Mouse (Mus musculus) liver, adult 2 months (tissue): ENCODE results near the gene Ahsg. TPM values are rescaled to one million over a fixed set of nuclear protein-coding genes. Genes with fewer than 3 reads are reported as not detected.

ENCODE experiments used
- DNase-seq: peaks from one replicate; pipeline ENCODE4 v3.0.0-alpha.2; 2011; ENCODE audit warnings: low read depth, low spot score; ENCODE audit errors: extremely low read depth
- H3K27ac ChIP-seq: fragments of 200-500 bp; replicated peaks from 2 replicates; pipeline ENCODE4 v1.5.1; 2012; ENCODE audit warnings: low read depth, mild to moderate bottlenecking, control low read depth, inconsistent platforms, low read length; ENCODE audit not compliant: insufficient read depth
- H3K27me3 ChIP-seq: fragments of 200-500 bp; 2 replicates; pipeline ENCODE4 v1.6.1; 2012; ENCODE audit warnings: mild to moderate bottlenecking, moderate library complexity, low read length, inconsistent platforms; ENCODE audit not compliant: control insufficient read depth, insufficient read depth
- H3K36me3 ChIP-seq: fragments of 200-500 bp; 2 replicates; pipeline ENCODE4 v1.6.1; 2012; ENCODE audit warnings: low read length, inconsistent platforms; ENCODE audit not compliant: control insufficient read depth, insufficient read depth
- H3K4me1 ChIP-seq: fragments of 200-500 bp; 2 replicates; pipeline ENCODE4 v1.6.1; 2011; ENCODE audit warnings: low read length; ENCODE audit not compliant: control insufficient read depth, insufficient read depth
- H3K4me3 ChIP-seq: fragments of 200-500 bp; 2 replicates; pipeline ENCODE4 v1.5.1; 2011; ENCODE audit warnings: low read depth, mild to moderate bottlenecking, control low read depth, low read length, moderate library complexity; ENCODE audit not compliant: insufficient read depth
- H3K79me2 ChIP-seq: fragments of 200-500 bp; 2 replicates; pipeline ENCODE4 v1.6.1; 2012; ENCODE audit warnings: inconsistent platforms, mild to moderate bottlenecking, low read length, moderate library complexity; ENCODE audit not compliant: control insufficient read depth, insufficient read depth
- H3K9ac ChIP-seq: fragments of 200-500 bp; 2 replicates; pipeline ENCODE4 v1.6.1; 2012; ENCODE audit warnings: low read depth, mild to moderate bottlenecking, control low read depth, inconsistent platforms, low read length
- CTCF ChIP-seq: fragments of 200-500 bp; IDR thresholded peaks from 2 replicates; pipeline ENCODE4 v1.5.1; 2011; ENCODE audit warnings: low read depth, low read length, control low read depth
- POLR2A ChIP-seq: fragments of 200-500 bp; IDR thresholded peaks from 2 replicates; pipeline ENCODE4 v1.6.1; 2011; ENCODE audit warnings: low read length, control low read depth; ENCODE audit not compliant: insufficient read depth; ENCODE audit errors: extremely low read depth
- WGBS: fragments of 180-500 bp; shearing (Covaris S2); methylation state at CpG from one replicate; pipeline ENCODE4 v1.1.7; 2018; 5-methylcytosine and 5-hydroxymethylcytosine counted together
- polyA plus RNA-seq: library from polyadenylated mRNA; depleted of rRNA; stranded (reverse); fragments of >200 nt; gene quantifications from 2 replicates; pipeline ENCODE4 v1.2.3, GENCODE M21; 2012; rRNA removed
- total RNA-seq: library from RNA; depleted of rRNA; stranded (reverse); fragments of >200 nt; gene quantifications from 2 replicates; pipeline ENCODE4 v1.2.3, GENCODE M21; 2014; rRNA removed

Ahsg gene
- 10,308 and 11,624 TPM in 2 replicates for total RNA-seq
- polyA plus RNA-seq, result 17,109 and 17,601 TPM in 2 replicates

DNA sequence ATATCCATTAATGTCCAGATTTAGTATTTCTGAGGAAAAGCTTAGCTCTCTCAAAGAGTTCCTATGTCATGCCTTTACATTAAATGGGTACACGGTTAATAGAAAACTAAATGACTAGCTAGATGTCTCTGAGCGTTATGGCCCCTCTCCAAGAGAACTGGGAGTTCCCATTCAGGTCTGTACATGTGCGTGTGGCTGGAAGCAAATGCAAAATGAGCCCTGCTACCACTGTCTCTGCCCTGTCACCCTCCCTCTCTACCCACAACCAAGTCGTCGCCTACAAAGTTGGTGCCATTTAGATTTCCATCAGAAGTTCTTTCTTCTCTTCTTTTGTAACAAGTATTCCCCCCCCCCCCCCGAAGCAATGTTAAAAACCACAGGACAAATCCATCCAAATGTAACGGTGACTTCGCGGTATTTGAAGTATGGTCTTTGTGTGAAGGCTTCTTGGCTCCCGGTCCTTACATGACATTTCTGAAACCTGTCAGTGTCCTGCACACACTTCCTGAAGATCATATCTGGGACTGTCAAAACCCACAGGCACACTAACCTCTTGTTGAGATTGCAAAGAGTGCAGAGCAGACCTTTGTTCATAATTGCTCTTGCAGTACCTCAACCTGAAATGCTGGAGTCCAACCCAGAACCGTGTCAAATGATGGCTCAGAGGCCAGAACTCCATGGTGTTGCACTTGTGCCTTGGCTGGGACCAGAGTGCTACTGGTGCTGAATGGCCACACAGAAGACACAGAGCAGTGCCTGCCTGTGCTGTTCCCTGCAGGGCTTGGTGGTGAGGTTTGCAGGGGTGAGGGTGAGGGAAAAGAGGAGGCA lies at the start of gene Ahsg:
Gene Ahsg, plus strand, starts transcription at position 595 of the 828 bp plus-strand sequence.
- TF ChIP-seq POLR2A (no peak), CTCF (no peak)
- Histone ChIP-seq H3K36me3 (peaks cover 21% of the 10 kb centered on the region), H3K4me1 (peaks cover 37% of the 10 kb centered on the region), H3K9ac (peak within 1 kb of the TSS; percentile 91), H3K27ac (peak within 1 kb of the TSS; percentile 98), H3K79me2 (no peaks in the 10 kb centered on the region), H3K4me3 (peak within 1 kb of the TSS; percentile 64), H3K27me3 (no peaks in the 10 kb centered on the region)
- WGBS, result 25% methylated on average over 11 of the region's 11 CpGs
- peak; percentile 99 for DNase-seq

DNA sequence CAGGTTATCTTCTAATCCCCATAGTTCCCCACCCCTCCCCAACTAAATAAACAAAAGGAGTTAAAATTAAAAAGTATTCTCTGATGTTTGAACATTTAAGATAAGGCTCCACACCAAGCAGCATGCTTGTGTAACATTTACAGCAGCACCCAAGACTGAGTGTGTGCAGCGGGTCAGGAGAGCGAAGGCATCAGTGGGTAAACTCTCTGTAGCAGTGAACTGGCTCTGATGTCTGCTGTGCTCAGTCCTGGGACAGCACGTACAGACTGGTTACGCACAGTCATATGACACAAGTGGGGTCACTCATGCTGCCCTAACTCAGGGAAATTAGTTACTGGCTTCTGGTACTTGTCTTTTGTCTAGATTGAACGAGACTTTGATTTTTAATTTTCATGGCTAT lies 48.2 kb upstream of the Ahsg start:
- Histone ChIP-seq H3K27me3 (no peaks in the 10 kb centered on the region), H3K36me3 (peaks cover 30% of the 10 kb centered on the region), H3K9ac (no peak overlapping the region), H3K4me1 (peaks cover 13% of the 10 kb centered on the region), H3K27ac (no peak overlapping the region), H3K79me2 (peaks cover 3% of the 10 kb centered on the region; the same call in 1 of the 2 replicates), H3K4me3 (no peak overlapping the region)
- TF ChIP-seq CTCF (no peak), POLR2A (no peak)
- no peak for DNase-seq
- WGBS, result 92% methylated on average over 5 of the region's 5 CpGs

DNA sequence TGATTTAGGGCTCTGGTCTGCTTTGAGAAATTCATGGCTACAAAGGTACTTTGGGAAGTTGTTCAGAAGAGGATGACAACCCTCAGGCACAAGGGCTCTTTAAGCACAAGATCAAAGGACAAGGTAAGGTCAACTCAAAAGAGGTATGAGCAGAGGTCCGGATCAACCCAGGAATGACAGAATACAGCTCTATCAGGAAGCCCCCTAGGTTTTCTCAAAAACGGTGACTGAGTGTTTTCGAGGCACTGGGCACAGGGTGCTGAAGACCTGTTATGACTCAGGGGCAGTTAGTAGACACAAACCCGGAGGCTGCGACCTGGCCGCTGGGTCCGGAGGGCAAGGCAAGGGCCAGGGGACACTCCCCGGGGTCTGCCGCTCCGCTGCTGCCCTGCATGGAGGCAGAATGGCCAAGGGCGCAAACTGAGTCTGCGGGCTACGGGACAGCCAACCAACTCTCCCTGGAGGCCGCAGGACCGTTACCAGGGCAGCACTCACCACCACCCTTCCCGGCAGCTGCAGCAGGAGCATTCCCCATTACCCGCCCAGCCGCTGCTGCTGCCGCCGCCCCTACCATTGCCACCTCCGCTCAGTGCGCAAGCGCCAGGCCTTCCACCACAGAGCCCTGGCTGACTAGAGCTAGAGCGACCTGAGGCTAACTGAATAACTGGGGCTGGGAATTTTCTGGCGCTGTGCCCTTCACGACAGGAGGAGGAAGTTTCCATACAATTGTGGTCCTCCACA lies 46.8 kb upstream of the Ahsg start:
- WGBS, result 13% methylated on average over 26 of the region's 26 CpGs
- H3K4me1 ChIP-seq, result peaks cover 13% of the 10 kb centered on the region
- no peaks in the 10 kb centered on the region for H3K27me3 ChIP-seq
- peak; percentile 74 for DNase-seq
- TF ChIP-seq POLR2A (no peak), CTCF (no peak)
- H3K27ac ChIP-seq, result no peak overlapping the region
- H3K4me3 ChIP-seq, result peak overlapping the region; percentile 66
- peak overlapping the region; percentile 70 for H3K9ac ChIP-seq
- peaks cover 23% of the 10 kb centered on the region for H3K36me3 ChIP-seq
- peaks cover 3% of the 10 kb centered on the region; the same call in 1 of the 2 replicates for H3K79me2 ChIP-seq

DNA sequence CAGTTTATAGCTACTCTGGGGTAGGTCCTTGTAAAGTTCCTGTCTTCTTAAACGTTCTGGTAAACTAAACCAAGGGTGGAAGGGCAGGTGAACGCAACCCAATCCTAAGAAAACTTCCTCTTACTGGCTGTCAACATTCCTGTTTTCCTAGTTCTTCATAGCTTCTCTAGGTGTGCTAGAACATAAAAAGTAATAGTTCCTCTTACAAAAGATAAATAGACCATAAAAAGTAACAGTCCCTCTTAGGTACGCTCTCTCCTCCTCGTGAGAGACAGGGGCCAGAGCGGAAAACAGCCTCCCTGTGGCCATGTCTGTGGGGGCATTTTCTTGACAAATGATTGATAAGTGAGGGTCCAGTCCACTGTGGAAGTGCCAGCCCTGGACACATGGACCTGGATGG lies 46.2 kb upstream of the Ahsg start:
- H3K27ac ChIP-seq, result peak overlapping the region; percentile 80
- H3K4me3 ChIP-seq, result peak overlapping the region; percentile 66; the same call in 1 of the 2 replicates
- H3K9ac ChIP-seq, result no peak overlapping the region

DNA sequence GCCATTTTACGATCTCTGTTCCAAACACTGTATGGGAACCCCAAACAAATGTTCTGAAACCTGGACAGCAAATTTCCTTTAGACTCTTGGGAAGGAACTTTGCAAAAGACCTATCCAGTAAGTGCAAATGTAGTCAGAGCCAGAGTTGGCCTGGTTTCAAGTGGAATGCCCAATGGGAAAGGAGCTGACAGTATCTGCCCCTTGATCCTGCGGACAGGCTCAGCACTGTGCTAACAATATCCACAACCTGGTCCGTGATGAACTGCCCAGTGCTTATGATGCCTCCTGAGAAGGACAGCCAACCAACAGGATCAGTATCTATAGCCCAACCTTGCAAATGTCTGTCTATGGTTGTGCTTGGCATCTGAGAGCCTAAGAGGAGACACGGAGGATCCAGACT lies 45.6 kb upstream of the Ahsg start:
- TF ChIP-seq CTCF (no peak), POLR2A (no peak)
- H3K4me3 ChIP-seq, result no peak overlapping the region
- H3K4me1 ChIP-seq, result peaks cover 13% of the 10 kb centered on the region
- H3K27ac ChIP-seq, result peak overlapping the region; percentile 80
- no peak overlapping the region for H3K9ac ChIP-seq
- 34% methylated on average over 4 of the region's 4 CpGs for WGBS
- peaks cover 13% of the 10 kb centered on the region for H3K36me3 ChIP-seq
- H3K79me2 ChIP-seq, result peaks cover 3% of the 10 kb centered on the region; the same call in 1 of the 2 replicates
- peak; percentile 94 for DNase-seq
- no peaks in the 10 kb centered on the region for H3K27me3 ChIP-seq

More for the DNA sequence above, 46.2 kb upstream of the Ahsg start:
- H3K79me2 ChIP-seq, result peaks cover 3% of the 10 kb centered on the region; the same call in 1 of the 2 replicates
- no peak for DNase-seq
- peaks cover 19% of the 10 kb centered on the region for H3K36me3 ChIP-seq
- no peak for TF ChIP-seq CTCF
- TF ChIP-seq POLR2A, result no peak
- no peaks in the 10 kb centered on the region for H3K27me3 ChIP-seq
- H3K4me1 ChIP-seq, result peaks cover 13% of the 10 kb centered on the region
- 66% methylated on average over 5 of the region's 5 CpGs for WGBS
